Mouse (Mus musculus) spleen, postnatal 14 days (tissue): ENCODE data around the gene Rbm4b.
"Not testable (repeated sequence)": the region's sequence is repeated elsewhere in the genome, so short reads cannot be mapped to it uniquely, and the experiment has no call there.

Source experiments
- DNase-seq, 2 experiments: peaks; one replicate each; pipeline ENCODE4 v3.0.0; 2021 to 2022; ENCODE audit warnings: low spot score in 2 of 2

Rbm4b gene

DNA sequence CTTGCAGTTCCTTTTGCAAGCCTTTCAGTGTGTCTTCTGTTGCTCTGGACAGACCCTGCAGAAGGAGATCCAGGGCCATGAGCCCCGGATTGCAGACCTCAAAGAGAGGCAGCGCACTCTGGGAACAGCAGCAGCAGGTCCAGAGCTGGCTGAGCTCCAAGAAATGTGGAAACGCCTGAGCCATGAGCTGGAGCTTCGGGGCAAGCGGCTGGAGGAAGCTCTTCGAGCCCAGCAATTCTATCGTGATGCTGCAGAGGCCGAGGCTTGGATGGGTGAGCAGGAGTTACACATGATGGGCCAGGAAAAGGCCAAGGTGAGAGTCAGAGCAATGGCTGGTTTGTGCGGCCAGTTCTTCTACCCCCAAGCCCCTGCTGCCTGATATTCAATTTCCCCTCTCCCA, 11.2 kb upstream of the Rbm4b start:
- no peak for DNase-seq

- no peak for DNase-seq
Measured at GRCm38 (mm10) chr19:4745681-4746080, 10.6 kb upstream of the Rbm4b start.

DNA sequence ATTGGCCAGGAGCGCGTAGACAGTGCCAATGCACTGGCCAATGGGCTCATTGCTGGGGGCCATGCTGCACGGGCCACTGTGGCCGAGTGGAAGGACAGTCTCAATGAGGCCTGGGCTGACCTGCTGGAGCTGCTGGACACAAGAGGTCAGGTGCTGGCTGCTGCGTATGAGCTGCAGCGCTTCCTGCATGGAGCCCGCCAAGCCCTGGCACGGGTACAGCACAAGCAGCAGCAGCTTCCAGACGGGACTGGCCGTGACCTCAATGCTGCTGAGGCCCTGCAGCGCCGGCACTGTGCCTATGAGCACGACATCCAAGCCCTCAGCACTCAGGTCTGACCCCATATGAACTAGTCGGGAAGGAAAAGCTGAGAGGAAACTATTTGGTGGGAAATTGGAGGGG, 9.7 kb upstream of the Rbm4b start:
- no peak for DNase-seq

DNA sequence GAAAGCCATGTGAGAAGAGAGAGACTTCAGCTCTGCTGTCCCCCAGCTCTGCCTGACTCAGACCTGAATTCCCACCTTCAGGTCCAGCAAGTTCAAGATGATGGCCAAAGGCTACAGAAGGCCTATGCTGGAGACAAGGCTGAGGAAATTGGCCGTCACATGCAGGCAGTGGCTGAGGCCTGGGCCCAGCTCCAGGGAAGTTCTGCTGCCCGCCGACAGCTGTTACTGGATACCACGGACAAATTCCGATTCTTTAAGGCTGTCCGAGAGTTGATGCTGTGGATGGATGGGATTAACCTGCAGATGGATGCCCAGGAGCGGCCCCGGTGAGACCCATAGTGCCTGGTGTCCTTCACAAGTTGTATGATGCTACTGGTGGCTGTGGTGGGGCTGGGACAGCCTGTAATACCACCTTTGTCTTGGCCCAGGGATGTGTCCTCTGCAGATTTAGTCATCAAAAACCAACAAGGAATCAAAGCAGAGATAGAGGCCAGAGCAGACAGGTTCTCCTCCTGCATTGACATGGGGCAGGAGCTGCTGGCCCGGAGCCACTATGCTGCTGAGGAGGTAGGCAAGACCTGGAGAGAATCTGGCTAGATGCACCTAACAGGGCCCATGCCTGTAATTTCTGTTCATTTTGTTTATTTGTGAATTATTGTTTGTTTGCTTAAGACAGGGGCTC, 8.5 kb upstream of the Rbm4b start:
- no peak for DNase-seq

- DNase-seq: no peak
Measured at GRCm38 (mm10) chr19:4748493-4748892, 7.8 kb upstream of the Rbm4b start.

GRCm38 (mm10) chr19:4749975-4750374, 6.3 kb upstream of the Rbm4b start:
- no peak for DNase-seq

DNA sequence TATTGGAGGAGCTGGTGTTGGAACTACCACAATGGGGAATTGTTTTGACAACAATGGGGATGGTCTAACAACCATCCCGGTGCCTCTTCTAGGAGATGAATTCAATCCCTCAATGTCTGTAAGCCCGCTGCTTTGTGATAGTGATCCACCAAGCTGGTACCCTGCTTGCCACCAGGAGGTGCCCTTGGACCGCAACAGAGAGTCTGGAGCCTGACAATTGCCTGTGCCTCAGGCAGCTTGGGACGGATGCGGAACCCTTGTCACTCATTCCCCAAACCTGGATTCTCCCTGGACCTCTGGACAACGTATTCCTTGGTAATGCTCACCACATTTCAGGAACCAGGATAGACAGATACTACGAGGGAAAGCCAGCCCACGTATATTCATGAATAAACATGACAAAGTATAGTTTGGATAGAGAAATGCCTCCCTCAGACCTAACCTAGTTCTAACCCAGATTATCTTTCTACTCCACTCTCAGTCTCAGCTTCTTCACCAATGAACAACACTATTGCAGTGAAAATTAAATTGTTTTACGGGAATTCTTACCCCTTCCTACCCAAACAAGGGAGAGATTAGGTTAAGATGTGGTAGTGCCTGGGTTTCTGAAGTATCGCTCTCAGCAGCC, 618 bp upstream of the Rbm4b start:
- peak; percentile 79 to 87 for DNase-seq

GRCm38 (mm10) chr19:4756921-4757320, 624 bp downstream of the Rbm4b start:
- no peak for DNase-seq

GRCm38 (mm10) chr19:4760544-4760943, 4.2 kb downstream of the Rbm4b start:
- not testable (repeated sequence) for DNase-seq

- no peak for DNase-seq
Measured at GRCm38 (mm10) chr19:4762876-4763275, 6.6 kb downstream of the Rbm4b start.

DNA sequence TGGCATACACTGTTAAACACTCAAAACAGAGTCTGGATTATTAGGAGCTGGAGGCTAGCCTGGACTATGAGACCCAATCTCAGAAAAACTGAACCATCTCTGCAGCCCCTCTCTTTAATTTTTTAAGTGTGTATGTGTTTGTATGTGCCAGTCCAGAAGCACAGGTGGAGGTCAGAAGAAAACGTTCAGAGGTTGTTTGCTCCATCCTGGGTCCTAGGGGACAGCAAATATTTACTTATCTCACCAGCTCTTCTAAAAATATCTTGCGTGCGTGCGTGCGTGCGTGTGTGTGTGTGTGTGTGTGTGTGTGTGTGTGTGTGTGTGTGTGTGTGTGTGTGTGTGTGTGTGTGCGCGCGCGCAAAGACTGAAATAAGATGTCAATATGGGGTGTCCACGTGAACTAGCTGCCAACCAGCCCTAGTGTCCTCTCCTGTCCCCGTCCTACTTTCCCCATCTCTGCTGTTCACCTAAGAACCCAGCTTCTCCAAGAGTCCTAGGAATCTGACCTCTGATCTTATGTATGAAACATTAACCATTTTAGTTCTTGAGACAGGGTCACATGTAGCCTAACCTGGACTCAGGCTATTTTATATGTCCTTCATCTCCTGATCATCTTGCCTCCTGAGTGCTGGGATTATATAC, 11.3 kb downstream of the Rbm4b start:
- no peak for DNase-seq

DNA sequence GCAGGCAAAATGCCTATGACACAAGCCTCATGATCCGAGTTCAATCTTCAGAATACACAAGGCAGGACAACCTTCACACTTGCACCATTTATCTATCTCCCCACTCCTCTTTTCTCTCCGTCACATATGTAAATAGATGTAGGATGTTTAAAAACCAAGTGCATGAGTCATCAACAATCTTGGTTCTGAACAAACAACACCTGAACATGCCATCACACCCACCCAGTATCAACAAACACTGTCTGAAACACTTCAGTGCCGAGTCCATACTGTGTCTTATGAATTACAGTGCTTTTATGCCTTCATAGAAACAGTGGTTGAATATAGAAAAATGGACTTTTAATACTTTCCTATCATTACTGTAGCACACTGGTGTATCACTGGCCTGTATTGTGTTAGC, 16.5 kb downstream of the Rbm4b start:
- no peak for DNase-seq

GRCm38 (mm10) chr19:4782891-4783290, 26.6 kb downstream of the Rbm4b start:
- DNase-seq: no peak

- DNase-seq: no peak
Measured at GRCm38 (mm10) chr19:4785206-4785605, 28.9 kb downstream of the Rbm4b start.

DNA sequence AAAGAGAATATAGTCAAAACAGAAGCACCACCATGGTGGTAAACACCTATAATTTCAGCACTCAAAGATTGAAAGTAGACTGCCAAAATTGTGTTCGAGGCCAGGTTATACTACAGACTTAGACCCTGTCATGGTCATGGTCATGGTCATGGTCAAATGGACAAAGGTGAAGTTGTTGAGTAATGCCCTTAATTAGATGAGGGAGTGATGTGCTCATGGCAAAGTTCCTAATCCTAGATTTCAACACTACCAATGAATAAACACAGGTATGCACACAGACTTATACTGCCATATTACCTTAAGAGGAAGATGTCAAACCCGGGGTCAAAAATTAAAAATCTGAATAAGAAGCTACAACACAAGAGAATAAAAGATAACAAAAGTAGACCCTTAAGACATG, 30.0 kb downstream of the Rbm4b start:
- no peak for DNase-seq

DNA sequence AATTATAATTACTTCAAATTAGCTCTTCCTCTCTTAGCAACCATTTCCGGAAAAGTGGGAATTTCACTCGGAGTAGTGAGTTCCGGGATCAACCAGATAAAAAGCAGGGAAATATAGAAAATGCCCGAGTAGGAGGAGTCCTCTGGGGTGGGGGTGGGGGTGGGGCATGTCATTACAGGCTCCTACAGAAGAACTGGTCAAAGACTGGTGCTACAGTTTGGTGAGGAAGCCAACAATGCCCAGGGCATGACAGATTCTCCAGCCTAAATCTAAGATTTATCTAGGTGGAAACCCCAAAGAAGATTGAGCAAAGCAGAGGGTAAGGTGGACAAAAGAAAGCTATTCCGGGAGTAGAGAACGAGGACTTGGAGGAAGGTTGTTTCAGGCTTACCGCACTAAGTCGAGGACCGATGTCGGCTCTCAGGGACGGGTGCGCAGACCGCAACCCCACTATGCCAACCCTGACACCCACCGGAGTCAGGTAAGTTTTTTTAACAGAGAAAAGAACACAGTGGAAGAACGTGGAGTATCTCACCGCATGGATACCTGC, 37.1 kb downstream of the Rbm4b start:
- DNase-seq: no peak

DNA sequence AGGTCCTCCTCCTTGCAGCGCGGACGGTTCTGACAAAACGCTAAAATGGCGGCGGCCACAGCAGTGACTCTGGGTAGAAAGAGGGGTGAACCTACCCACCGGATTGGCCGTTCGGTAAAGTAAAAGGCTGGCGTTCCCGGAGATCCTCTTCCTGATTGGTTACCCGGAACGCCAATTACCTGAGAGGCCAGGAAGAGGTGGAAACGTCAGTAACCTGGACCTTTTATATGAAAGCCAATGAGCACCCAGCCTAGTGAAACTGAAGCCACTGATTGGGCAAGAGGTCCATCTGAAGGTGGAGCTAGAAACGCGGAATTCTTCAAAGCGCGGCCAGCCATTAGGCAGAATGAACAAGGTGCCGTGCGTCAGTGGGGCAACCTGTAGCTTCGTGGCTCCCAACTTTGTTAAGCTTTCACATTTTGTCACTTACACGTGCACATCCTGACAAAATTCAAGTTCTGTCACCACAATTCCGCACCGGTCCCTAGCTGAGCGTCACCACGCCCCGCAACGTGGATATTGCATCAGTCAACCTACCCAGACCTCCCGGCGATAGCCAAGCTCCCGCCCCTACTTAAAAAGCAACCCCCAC, 37.6 kb downstream of the Rbm4b start, which contains the start of gene Rbm4:
Gene Rbm4 (minus strand): TSS at position 71 of the 592 bp plus-strand sequence.
- DNase-seq: peak; percentile 91 to 94

DNA sequence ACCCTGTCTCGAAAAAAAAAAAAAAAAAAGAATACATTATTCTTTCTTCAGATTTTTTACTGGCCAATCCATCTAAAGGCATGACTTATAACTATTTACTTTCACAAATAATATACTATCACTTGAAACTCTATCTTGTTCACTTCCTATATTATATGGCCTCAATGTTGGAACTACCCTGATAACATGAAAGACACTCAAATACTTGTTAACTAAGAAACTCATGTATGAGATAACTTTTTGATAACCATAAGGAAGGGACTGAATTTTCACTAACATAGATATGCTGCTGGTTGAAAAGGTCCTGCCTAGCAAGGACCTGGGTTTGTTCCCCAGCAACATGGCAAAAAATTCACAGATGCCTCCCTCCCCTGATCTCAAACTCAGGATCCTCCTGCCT, 39.6 kb downstream of the Rbm4b start:
- no peak for DNase-seq

- DNase-seq: no peak
Measured at GRCm38 (mm10) chr19:4797846-4798245, 41.5 kb downstream of the Rbm4b start.

GRCm38 (mm10) chr19:4799083-4799482, 42.8 kb downstream of the Rbm4b start:
- no peak for DNase-seq

- no peak for DNase-seq
Measured at GRCm38 (mm10) chr19:4802691-4803091, 46.4 kb downstream of the Rbm4b start.

DNA sequence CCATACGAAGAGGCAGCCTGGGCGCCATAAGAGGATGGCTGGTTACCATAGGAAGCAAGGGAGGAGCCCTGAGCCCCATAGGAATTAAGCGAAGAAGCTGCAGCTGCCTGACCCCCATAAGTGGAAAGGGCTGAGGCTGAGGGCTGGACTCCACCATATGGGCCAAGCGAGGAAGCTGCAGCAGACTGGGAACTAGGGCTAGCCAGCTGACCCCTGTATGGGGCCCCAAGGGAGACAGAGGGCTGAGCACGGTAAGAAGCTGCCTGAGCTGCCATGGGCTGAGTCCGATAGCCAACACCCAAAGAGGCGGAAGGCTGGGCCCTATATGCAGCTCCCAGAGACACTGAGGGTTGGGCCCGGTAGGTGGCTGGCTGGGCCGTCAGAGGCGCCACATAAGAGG, 47.0 kb downstream of the Rbm4b start:
- DNase-seq: no peak
